Mouse (Mus musculus): ENCODE results near the gene Tlnrd1.

The Tlnrd1 gene

GRCm38 (mm10) chr7:83840076-83840475, 44.0 kb downstream of the Tlnrd1 start:
- DNase-seq, result no peak

DNA sequence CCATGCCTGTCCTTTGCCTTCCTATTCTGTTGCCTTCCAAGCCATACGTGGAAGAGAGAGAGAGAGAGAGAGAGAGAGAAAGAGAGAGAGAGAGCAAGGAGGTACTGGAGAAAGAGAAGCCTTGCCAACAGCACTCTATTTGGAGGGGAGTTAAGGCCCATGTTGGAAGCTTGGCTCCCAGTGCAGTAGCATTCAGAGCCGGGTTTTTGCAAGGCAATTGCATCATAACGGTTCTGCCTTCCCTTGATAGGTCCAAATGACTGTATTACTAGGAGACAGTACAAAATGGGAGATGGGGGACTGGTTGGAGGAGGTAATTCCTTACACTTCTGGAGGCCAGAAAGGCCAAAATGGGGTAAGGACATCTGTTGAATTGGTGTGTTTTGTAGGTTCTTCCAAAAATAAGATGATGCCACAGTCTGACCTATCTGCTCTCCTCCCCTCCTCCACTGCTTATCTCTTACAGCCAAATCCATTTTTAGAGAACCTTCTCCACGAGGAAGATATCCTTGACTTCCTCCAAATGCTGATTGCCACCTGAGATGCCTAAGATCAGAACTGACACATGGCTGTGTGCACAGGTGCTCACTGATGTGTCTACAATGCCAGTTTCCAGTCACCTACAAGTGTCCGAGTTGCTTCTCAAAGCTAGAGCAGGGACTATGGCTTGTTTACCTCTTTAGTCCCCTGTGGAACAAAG, 45.4 kb downstream of the Tlnrd1 start:
- no peak for DNase-seq

Data from lung, postnatal 14 days (tissue).